Mouse (Mus musculus) thymus, adult 2 months (tissue): ENCODE measurements at regions not wholly inside any gene's neighbourhood (a gene's known extent, or its start where the extent isn't known, plus 50 kb on each side); places are given as distances from the start of the nearest gene placed in this dataset.

Experiments
- DNase-seq: peaks from one replicate; pipeline ENCODE4 v3.0.0; 2021
- H3K27ac ChIP-seq: fragments of 200-500 bp; 2 replicates; pipeline ENCODE4 v1.5.1; 2012; ENCODE audit warnings: low read length, control low read depth; ENCODE audit not compliant: control insufficient read depth, insufficient read depth
- H3K27me3 ChIP-seq: fragments of 200-500 bp; 2 replicates; pipeline ENCODE4 v1.6.1; 2012; ENCODE audit warnings: mild to moderate bottlenecking, low read length, moderate library complexity, mixed read lengths; ENCODE audit not compliant: control insufficient read depth, insufficient read depth
- H3K36me3 ChIP-seq: fragments of 200-500 bp; 2 replicates; pipeline ENCODE4 v1.6.1; 2012; ENCODE audit warnings: mild to moderate bottlenecking, low read length, moderate library complexity; ENCODE audit not compliant: control insufficient read depth, insufficient read depth
- H3K4me1 ChIP-seq: fragments of 200-500 bp; replicated peaks from 2 replicates; pipeline ENCODE4 v1.6.1; 2012; ENCODE audit warnings: low read length; ENCODE audit not compliant: control insufficient read depth, insufficient read depth
- H3K4me3 ChIP-seq: fragments of 200-500 bp; 2 replicates; pipeline ENCODE4 v1.5.1; 2012; ENCODE audit warnings: mild to moderate bottlenecking, low read length, control low read depth, moderate library complexity; ENCODE audit not compliant: control insufficient read depth, insufficient read depth
- CTCF ChIP-seq: fragments of 200-500 bp; IDR thresholded peaks from 2 replicates; pipeline ENCODE4 v1.5.1; 2012; ENCODE audit warnings: mild to moderate bottlenecking, control low read depth, low read length, moderate library complexity, borderline replicate concordance; ENCODE audit not compliant: control insufficient read depth, poor library complexity, insufficient read depth; ENCODE audit errors: extremely low read depth
- POLR2A ChIP-seq: fragments of 200-500 bp; IDR thresholded peaks from 2 replicates; pipeline ENCODE4 v1.6.1; 2012; ENCODE audit warnings: mild to moderate bottlenecking, low read length, control low read depth, moderate library complexity; ENCODE audit not compliant: control insufficient read depth, poor library complexity, insufficient read depth; ENCODE audit errors: extremely low read depth
- WGBS: fragments of 180-500 bp; shearing (Covaris S2); methylation state at CpG from one replicate; pipeline ENCODE4 v1.1.7; 2018; 5-methylcytosine and 5-hydroxymethylcytosine counted together

GRCm38 (mm10) chr10:17559370-17559955, 163.6 kb upstream of the Cited2 start:
- no peak for TF ChIP-seq POLR2A
- TF ChIP-seq CTCF = no peak
- no peak for DNase-seq
- Histone ChIP-seq H3K27me3 (no peaks in the 10 kb centered on the region), H3K27ac (no peak overlapping the region), H3K4me1 (no peaks in the 10 kb centered on the region), H3K4me3 (no peak overlapping the region), H3K36me3 (no peaks in the 10 kb centered on the region)
- 94% methylated on average over 5 of the region's 5 CpGs for WGBS

GRCm38 (mm10) chr10:17559980-17560379, 163.0 kb upstream of the Cited2 start:
- Histone ChIP-seq H3K27ac (no peak overlapping the region), H3K27me3 (no peaks in the 10 kb centered on the region), H3K36me3 (no peaks in the 10 kb centered on the region), H3K4me3 (no peak overlapping the region), H3K4me1 (no peaks in the 10 kb centered on the region)
- no peak for DNase-seq
- TF ChIP-seq CTCF (no peak), POLR2A (no peak)
- 79% methylated on average over 3 of the region's 3 CpGs for WGBS

- Histone ChIP-seq H3K27me3 (no peaks in the 10 kb centered on the region), H3K4me3 (no peak overlapping the region), H3K4me1 (no peaks in the 10 kb centered on the region; the same call in 1 of the 2 replicates), H3K27ac (no peak overlapping the region), H3K36me3 (no peaks in the 10 kb centered on the region)
- TF ChIP-seq POLR2A (no peak), CTCF (no peak)
- DNase-seq = no peak
- WGBS = 91% methylated on average over 7 of the region's 7 CpGs
These were observed 161.6 kb upstream of the Cited2 start for GRCm38 (mm10) chr10:17561466-17561865.

- 93% methylated on average over 5 of the region's 5 CpGs for WGBS
- TF ChIP-seq POLR2A = no peak
- TF ChIP-seq CTCF = no peak
These were observed 161.0 kb upstream of the Cited2 start for GRCm38 (mm10) chr10:17561977-17562376.

GRCm38 (mm10) chr10:17562410-17563350, 160.3 kb upstream of the Cited2 start:
- H3K4me3 ChIP-seq = no peak overlapping the region
- TF ChIP-seq CTCF = no peak
- TF ChIP-seq POLR2A = no peak
- no peaks in the 10 kb centered on the region for H3K36me3 ChIP-seq
- no peak for DNase-seq
- no peaks in the 10 kb centered on the region; the same call in 1 of the 2 replicates for H3K4me1 ChIP-seq
- H3K27me3 ChIP-seq = no peaks in the 10 kb centered on the region
- WGBS = 46% methylated on average over 7 of the region's 7 CpGs
- H3K27ac ChIP-seq = no peak overlapping the region

More at GRCm38 (mm10) chr10:17561977-17562376, 161.0 kb upstream of the Cited2 start:
- Histone ChIP-seq H3K4me1 (no peaks in the 10 kb centered on the region; the same call in 1 of the 2 replicates), H3K4me3 (no peak overlapping the region), H3K27me3 (no peaks in the 10 kb centered on the region), H3K36me3 (no peaks in the 10 kb centered on the region), H3K27ac (no peak overlapping the region)
- DNase-seq = no peak

GRCm38 (mm10) chr10:17563351-17563749, 159.7 kb upstream of the Cited2 start:
- no peak for DNase-seq
- 62% methylated on average over 4 of the region's 4 CpGs for WGBS
- Histone ChIP-seq H3K4me3 (no peak overlapping the region), H3K27me3 (no peaks in the 10 kb centered on the region), H3K27ac (no peak overlapping the region), H3K4me1 (no peaks in the 10 kb centered on the region; the same call in 1 of the 2 replicates), H3K36me3 (no peaks in the 10 kb centered on the region)
- TF ChIP-seq POLR2A = no peak
- no peak for TF ChIP-seq CTCF
